Mouse (Mus musculus): ENCODE results near the gene Ttc19.

DNA sequence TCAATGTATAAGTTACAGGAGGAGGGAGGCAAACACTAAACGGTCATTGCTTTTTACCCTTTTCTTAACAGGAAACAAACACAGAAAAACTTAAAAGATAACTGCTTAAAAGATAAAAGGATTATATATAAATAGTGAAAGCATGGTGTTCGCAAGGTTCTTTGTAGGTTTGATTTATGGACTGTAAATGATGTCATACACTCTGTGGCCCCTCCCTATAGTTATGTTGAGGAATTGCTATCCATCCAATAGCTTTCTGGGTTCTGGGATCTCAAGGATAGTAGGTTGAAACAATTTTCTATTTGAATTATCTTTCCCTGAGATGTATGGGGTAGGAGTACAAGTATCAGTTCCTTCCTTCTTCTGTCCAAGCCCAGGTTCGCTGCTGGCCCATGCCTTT, 38.8 kb downstream of the Ttc19 start:
- TF ChIP-seq ZC3H11A (IDR thresholded peaks at IDR 0.05; ENCODE audit: borderline replicate concordance, low read depth, low read length): no peak
- no peak for TF ChIP-seq ZNF384 (IDR thresholded peaks at IDR 0.05; ENCODE audit: low read depth, low read length)
- TF ChIP-seq HCFC1 (IDR thresholded peaks at IDR 0.05; ENCODE audit: borderline replicate concordance, insufficient read depth, low read length): no peak
- TF ChIP-seq MAFK (IDR thresholded peaks at IDR 0.05; ENCODE audit: insufficient read depth, low read depth, low read length): no peak
- no peak for TF ChIP-seq CHD2 (IDR thresholded peaks at IDR 0.05; ENCODE audit: low read depth, low read length)
